Mouse (Mus musculus): ENCODE measurements around the gene Nlgn1.

GRCm38 (mm10) chr3:26166711-26167110 is 165.5 kb downstream of the Nlgn1 start:
- no peak for TF ChIP-seq CTCF (IDR thresholded peaks at IDR 0.05; ENCODE audit: insufficient read depth, low read depth, low read length)
- TF ChIP-seq POLR2A (IDR thresholded peaks at IDR 0.05; ENCODE audit: insufficient read depth, low read depth, low read length): no peak
